In the genomic region with DNA sequence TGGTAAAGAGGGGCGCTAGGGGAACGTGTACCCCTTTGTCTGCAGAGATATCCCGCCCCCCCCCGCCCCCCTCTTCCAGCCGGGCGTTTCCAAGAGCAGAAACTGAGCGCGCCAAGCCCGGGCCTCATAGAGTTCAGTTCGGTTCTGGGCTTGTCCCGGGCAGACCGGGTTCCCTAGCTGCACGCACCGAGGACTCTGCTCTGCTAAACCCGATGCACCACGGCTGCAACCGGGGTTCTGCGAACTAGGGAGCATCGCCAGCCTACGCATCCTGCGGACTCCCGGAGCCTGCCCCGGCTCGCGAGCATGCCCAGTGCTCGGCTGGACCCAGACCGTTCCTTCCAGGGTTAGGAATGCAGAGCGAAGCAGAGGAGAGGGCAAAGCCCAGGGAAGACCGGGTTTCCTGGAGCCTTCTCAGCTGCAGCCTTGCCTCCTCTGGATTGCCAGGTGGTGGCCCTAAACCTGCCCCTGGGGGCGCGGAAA, we compare ENCODE assay signal across 8 mouse cellular contexts. TPM values are rescaled to one million over a fixed set of nuclear protein-coding genes. Genes with fewer than 3 reads are reported as not detected.
DNase-seq lines count a peak whose midpoint lies in the region; ATAC-seq and TF ChIP-seq lines count a peak whose summit lies in the region.

No protein-coding gene starts in this region.

- H3K27ac ChIP-seq in heart, embryonic 16.5 days (ENCODE audit: low read length), result no peak overlapping the region
- peak overlapping the region; percentile 93 for H3K27ac ChIP-seq in left cerebral cortex, adult 2 months
- H3K27ac ChIP-seq in midbrain, embryonic 14.5 days (replicated peaks; ENCODE audit: low read depth, low read length), result peak overlapping the region; percentile 96

- no peaks in the 10 kb centered on the region for H3K9me3 ChIP-seq in heart, embryonic 16.5 days (replicated peaks; ENCODE audit: control insufficient read depth, low read length)
- no peaks in the 10 kb centered on the region for H3K9me3 ChIP-seq in midbrain, embryonic 14.5 days (ENCODE audit: control insufficient read depth, low read length)

- H3K4me3 ChIP-seq in heart, embryonic 16.5 days (ENCODE audit: low read length), result peak overlapping the region; percentile 67
- H3K4me3 ChIP-seq in left cerebral cortex, adult 2 months, result peak overlapping the region; percentile 53
- peak overlapping the region; percentile 55 for H3K4me3 ChIP-seq in midbrain, embryonic 14.5 days (replicated peaks; ENCODE audit: low read depth, low read length)

- peak overlapping the region; percentile 96 for H3K4me2 ChIP-seq in heart, embryonic 16.5 days (ENCODE audit: low read depth, low read length)
- peak overlapping the region; percentile 86 for H3K4me2 ChIP-seq in midbrain, embryonic 14.5 days (ENCODE audit: low read length)

- peak overlapping the region; percentile 67 for H3K9ac ChIP-seq in heart, embryonic 16.5 days (ENCODE audit: low read length)
- peak overlapping the region; percentile 86 for H3K9ac ChIP-seq in midbrain, embryonic 14.5 days (replicated peaks; ENCODE audit: low read length)

- DNase-seq in urinary bladder, postnatal 14 days (ENCODE audit: low spot score), result peak; percentile 6
- DNase-seq in urinary bladder, postnatal 25 days (ENCODE audit: low spot score), result no peak
- peak; percentile 77 for DNase-seq in embryo, embryonic 11 days
- peak; percentile 70 to 72 for DNase-seq in left cerebral cortex, adult 2 months (ENCODE audit: extremely low spot score in 1 of 2, low spot score in 2 of 2)
- peak; percentile 79 for DNase-seq in midbrain, embryonic 14.5 days
- DNase-seq in testis, postnatal 10 days (ENCODE audit: low spot score), result peak; percentile 48
- DNase-seq in urinary bladder, adult 18-20 months (ENCODE audit: low spot score in 2 of 2), result no peak

- intact Hi-C loops in left cerebral cortex, adult 2 months (cut with DNase I), result loop anchor here (1.0 to 5.0 kb wide), 4 partner anchors 196 to 559 kb away; no protein-coding TSS in a partner anchor

- under 1% methylated on average over 31 of the region's 31 CpGs for WGBS in heart, embryonic 16.5 days
- WGBS in midbrain, embryonic 14.5 days, result under 1% methylated on average over 31 of the region's 31 CpGs

- no peaks in the 10 kb centered on the region for H3K36me3 ChIP-seq in heart, embryonic 16.5 days (ENCODE audit: control insufficient read depth, insufficient read depth)
- H3K36me3 ChIP-seq in midbrain, embryonic 14.5 days (ENCODE audit: control insufficient read depth, insufficient read depth, low read length), result no peaks in the 10 kb centered on the region

- no peak for TF ChIP-seq CTCF in left cerebral cortex, adult 2 months (IDR thresholded peaks at IDR 0.05)

- peaks cover 5% of the 10 kb centered on the region; the same call in 1 of the 2 replicates for H3K4me1 ChIP-seq in heart, embryonic 16.5 days (ENCODE audit: control insufficient read depth, insufficient read depth, low read length)
- H3K4me1 ChIP-seq in midbrain, embryonic 14.5 days (ENCODE audit: control insufficient read depth, insufficient read depth, low read length), result peaks cover 23% of the 10 kb centered on the region

- peak; percentile 81 for ATAC-seq in heart, embryonic 16.5 days (replicated peaks; ENCODE audit: extremely low read depth, insufficient read depth, low FRiP score)
- peak; percentile 80 for ATAC-seq in midbrain, embryonic 14.5 days (ENCODE audit: low FRiP score, low TSS enrichment)

- H3K27me3 ChIP-seq in heart, embryonic 16.5 days (ENCODE audit: control insufficient read depth, insufficient read depth, low read length), result peaks cover 23% of the 10 kb centered on the region
- H3K27me3 ChIP-seq in midbrain, embryonic 14.5 days (ENCODE audit: control insufficient read depth, insufficient read depth, low read length), result no peaks in the 10 kb centered on the region

RNA-seq across cellular contexts. Expression of a gene that starts 0.9 kb away (rescaled TPM):
- 0.71 and 0.80 TPM in 2 replicates for polyA plus RNA-seq in heart, embryonic 16.5 days (2015; fragmentation: Nextera tagmentation; extraction: Ambion mirVana)
- total RNA-seq in left cerebral cortex, adult 2 months (2021), result 10 to 100 TPM; 98.0 to 98.5 TPM
- 52.8 and 59.2 TPM in 2 replicates for polyA plus RNA-seq in midbrain, embryonic 14.5 days (2014; fragmentation: Nextera tagmentation; extraction: Ambion mirVana)

Comparison
In these comparisons a context has a peak if more than half of its experiments do, and no peak if none do; other contexts are left out.
1. DNase-seq: peak in urinary bladder, postnatal 14 days (single experiment), embryo, embryonic 11 days (single experiment), left cerebral cortex, adult 2 months (2 of 2), midbrain, embryonic 14.5 days (single experiment) and testis, postnatal 10 days (single experiment); none in urinary bladder, postnatal 25 days (single experiment) and urinary bladder, adult 18-20 months (0 of 2).
2. RNA of a gene that starts 0.9 kb away (polyA plus RNA-seq): 52.8 to 59.2 TPM in midbrain, embryonic 14.5 days; 0.71 to 0.80 TPM in heart, embryonic 16.5 days; every median in the first group is over 10 times any median in the second.
3. Peak in every context shown above with its lines, with median percentiles within 50 percentile points of each other: H3K4me3 ChIP-seq.